Mouse (Mus musculus) spleen, adult 2 months (tissue): ENCODE data around the gene 1600012H06Rik. TPM values are rescaled to one million over a fixed set of nuclear protein-coding genes. Genes with fewer than 3 reads are reported as not detected.
"Not testable (repeated sequence)": the region's sequence is repeated elsewhere in the genome, so short reads cannot be mapped to it uniquely, and the experiment has no call there.

Experiments
- DNase-seq, 2 experiments: peaks; one replicate each; pipeline versions ENCODE4 v3.0.0 to v3.0.0-alpha.2; 2012 to 2021; ENCODE audit warnings: low spot score in 2 of 2, low read depth in 1 of 2
- H3K27ac ChIP-seq: fragments of 200-500 bp; 2 replicates; pipeline ENCODE4 v1.5.1; 2012; ENCODE audit warnings: low read length, inconsistent platforms; ENCODE audit not compliant: insufficient read depth
- H3K27me3 ChIP-seq: fragments of 200-500 bp; 2 replicates; pipeline ENCODE4 v1.6.1; 2012; ENCODE audit warnings: mild to moderate bottlenecking, moderate library complexity, low read length, inconsistent platforms; ENCODE audit not compliant: control insufficient read depth, insufficient read depth
- H3K36me3 ChIP-seq: fragments of 200-500 bp; 2 replicates; pipeline ENCODE4 v1.6.1; 2012; ENCODE audit warnings: mild to moderate bottlenecking, low read length, inconsistent platforms; ENCODE audit not compliant: control insufficient read depth, insufficient read depth
- H3K4me1 ChIP-seq: fragments of 200-500 bp; 2 replicates; pipeline ENCODE4 v1.6.1; 2011; ENCODE audit warnings: inconsistent platforms; ENCODE audit not compliant: control insufficient read depth, insufficient read depth, insufficient read length
- H3K4me3 ChIP-seq: fragments of 200-500 bp; 2 replicates; pipeline ENCODE4 v1.5.1; 2011; ENCODE audit warnings: mild to moderate bottlenecking, inconsistent platforms; ENCODE audit not compliant: insufficient read depth, insufficient read length; ENCODE audit errors: extremely low read depth
- CTCF ChIP-seq: fragments of 200-500 bp; IDR thresholded peaks from 2 replicates; pipeline ENCODE4 v1.5.1; 2011; ENCODE audit warnings: mild to moderate bottlenecking, inconsistent platforms; ENCODE audit not compliant: insufficient read depth, insufficient read length, insufficient replicate concordance; ENCODE audit errors: extremely low read depth
- POLR2A ChIP-seq: fragments of 200-500 bp; IDR thresholded peaks from 2 replicates; pipeline ENCODE4 v1.6.1; 2011; ENCODE audit warnings: low read depth, low read length, inconsistent platforms
- WGBS: fragments of 180-500 bp; shearing (Covaris S2); methylation state at CpG from one replicate; pipeline ENCODE4 v1.1.7; 2018; 5-methylcytosine and 5-hydroxymethylcytosine counted together
- polyA plus RNA-seq: library from polyadenylated mRNA; depleted of rRNA; stranded (reverse); fragments of >200 nt; gene quantifications from 2 replicates; pipeline ENCODE4 v1.2.3, GENCODE M21; 2012

1600012H06Rik gene
- polyA plus RNA-seq, 1 experiment = 9.9 TPM

- DNase-seq = no peak
- peaks cover 3% of the 10 kb centered on the region; the same call in 1 of the 2 replicates for H3K4me1 ChIP-seq
- H3K36me3 ChIP-seq = peaks cover 3% of the 10 kb centered on the region; the same call in 1 of the 2 replicates
- no peaks in the 10 kb centered on the region for H3K27me3 ChIP-seq
- H3K27ac ChIP-seq = no peak overlapping the region
- H3K4me3 ChIP-seq = peak overlapping the region; percentile 84
- 15% methylated on average over 16 of the region's 16 CpGs for WGBS
- TF ChIP-seq POLR2A (no peak), CTCF (no peak)
Observed at GRCm38 (mm10) chr17:14943729-14944059, 710 bp downstream of the 1600012H06Rik start.

DNA sequence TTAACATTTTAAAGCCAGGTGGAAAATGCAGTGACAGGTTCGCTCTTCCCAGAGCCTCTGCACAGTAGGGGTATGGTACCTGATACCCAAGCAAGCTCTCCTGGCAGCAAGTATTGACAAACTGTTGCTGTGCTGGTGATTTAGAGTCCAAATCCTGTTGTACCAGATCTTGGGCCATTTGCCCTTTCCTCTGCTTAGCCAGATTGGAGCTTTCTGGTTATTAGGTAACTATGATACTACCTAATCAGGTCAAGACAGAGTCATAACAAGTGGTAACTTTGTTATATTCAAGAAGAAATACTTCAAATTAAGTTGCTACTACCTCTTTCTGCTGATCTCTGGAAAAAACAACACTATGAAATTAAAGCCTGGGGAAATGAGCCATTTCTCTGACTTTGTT, 1.6 kb downstream of the 1600012H06Rik start:
- no peaks in the 10 kb centered on the region for H3K27me3 ChIP-seq
- no peak for DNase-seq
- H3K36me3 ChIP-seq = peaks cover 3% of the 10 kb centered on the region; the same call in 1 of the 2 replicates
- peaks cover 3% of the 10 kb centered on the region; the same call in 1 of the 2 replicates for H3K4me1 ChIP-seq
- H3K4me3 ChIP-seq = no peak overlapping the region
- H3K27ac ChIP-seq = no peak overlapping the region
- no peak for TF ChIP-seq CTCF
- no peak for TF ChIP-seq POLR2A
- WGBS = 97% methylated on average over 1 of the region's 1 CpGs

DNA sequence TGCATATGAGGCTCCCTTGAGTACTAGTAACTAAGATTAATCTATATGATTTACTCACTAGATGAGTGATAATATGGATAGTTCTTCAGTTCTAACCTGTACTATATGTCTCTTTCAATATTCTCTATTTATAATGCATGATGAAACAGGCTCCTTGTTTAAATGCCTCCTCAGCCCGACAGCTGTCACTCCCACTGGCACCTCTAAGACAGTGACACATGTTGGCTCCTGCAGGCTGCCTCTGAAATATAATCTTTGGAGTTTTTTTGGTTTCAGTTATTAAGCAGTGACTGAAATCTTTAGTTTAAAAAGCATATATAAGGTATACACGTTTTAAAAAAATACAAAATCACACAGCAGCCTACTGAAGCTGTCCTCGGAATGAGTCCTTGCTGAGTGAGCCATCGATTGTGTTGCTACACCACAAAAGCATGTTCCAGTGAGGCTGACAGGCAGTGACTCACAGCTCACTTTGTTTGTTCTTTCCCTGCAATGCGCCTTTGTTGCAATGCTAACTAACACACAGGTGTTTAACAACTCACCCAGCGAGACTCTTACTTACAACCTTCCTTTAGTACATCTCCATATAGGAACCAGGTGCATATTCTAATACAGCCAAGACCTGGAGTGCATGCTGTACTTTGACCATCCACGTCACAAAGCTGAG, 6.3 kb downstream of the 1600012H06Rik start:
- no peak overlapping the region for H3K4me3 ChIP-seq
- no peak overlapping the region for H3K27ac ChIP-seq
- WGBS = 94% methylated on average over 7 of the region's 7 CpGs
- H3K4me1 ChIP-seq = no peaks in the 10 kb centered on the region; the same call in 1 of the 2 replicates
- no peak for DNase-seq
- TF ChIP-seq CTCF = no peak
- H3K36me3 ChIP-seq = peaks cover 15% of the 10 kb centered on the region
- H3K27me3 ChIP-seq = no peaks in the 10 kb centered on the region

DNA sequence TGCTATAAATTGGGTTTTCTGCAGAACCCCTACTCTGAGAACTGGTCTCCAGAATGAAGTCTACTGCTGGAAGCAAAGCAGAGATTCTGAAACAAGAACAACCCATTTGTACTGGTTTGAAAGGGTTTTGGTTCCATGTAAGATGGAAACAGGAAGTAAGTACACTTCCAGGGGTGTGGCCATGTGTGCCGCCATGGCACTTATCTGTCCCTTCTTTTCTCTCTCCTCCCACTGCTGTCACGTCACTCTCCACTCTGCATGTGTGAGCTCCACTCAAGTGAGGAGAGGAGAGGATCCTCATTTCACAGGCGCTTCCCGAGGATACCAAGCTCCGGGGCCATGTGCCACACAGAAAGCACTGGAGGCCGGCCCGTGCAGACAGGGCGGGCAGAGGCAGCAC, 10.5 kb downstream of the 1600012H06Rik start:
- DNase-seq = no peak
- WGBS = 86% methylated on average over 8 of the region's 8 CpGs
- no peaks in the 10 kb centered on the region for H3K27me3 ChIP-seq
- TF ChIP-seq CTCF (no peak), POLR2A (no peak)
- no peaks in the 10 kb centered on the region for H3K4me1 ChIP-seq
- H3K36me3 ChIP-seq = peaks cover 14% of the 10 kb centered on the region
- H3K27ac ChIP-seq = no peak overlapping the region
- H3K4me3 ChIP-seq = no peak overlapping the region

DNA sequence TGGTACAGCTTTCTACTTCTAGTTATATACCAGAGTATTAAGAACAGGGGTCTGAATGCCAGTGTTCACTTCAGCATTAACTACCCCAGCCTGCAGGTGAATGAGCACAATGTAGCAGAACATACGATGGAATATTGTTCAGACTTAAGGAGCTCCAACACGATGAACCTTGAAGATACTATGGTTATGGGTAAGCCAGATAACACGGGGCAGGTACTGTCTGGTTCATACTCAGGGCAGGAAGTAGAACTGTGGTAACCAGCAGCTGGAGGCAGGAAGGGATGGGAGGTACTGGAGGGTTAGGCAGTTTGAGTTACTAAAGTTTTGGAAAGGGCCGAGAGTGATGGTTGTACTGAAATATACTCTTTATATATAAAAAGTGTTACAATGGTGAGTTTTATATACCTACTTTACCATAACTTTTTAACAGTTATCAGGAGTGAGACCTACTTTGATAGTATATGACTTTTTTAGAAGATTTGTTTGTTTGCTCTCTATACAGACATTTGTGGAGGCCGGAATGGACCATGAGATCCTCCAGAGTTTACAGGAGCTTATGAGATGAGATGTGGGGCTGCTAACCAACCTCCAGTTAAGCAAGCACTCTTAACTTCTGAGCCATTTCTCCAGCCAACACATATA, 15.8 kb downstream of the 1600012H06Rik start:
- Histone ChIP-seq H3K27ac (no peak overlapping the region), H3K36me3 (peaks cover 6% of the 10 kb centered on the region), H3K4me3 (no peak overlapping the region), H3K27me3 (no peaks in the 10 kb centered on the region), H3K4me1 (no peaks in the 10 kb centered on the region)
- no peak for DNase-seq
- WGBS = 59% methylated on average over 5 of the region's 5 CpGs
- TF ChIP-seq CTCF = no peak

- Histone ChIP-seq H3K36me3 (no peaks in the 10 kb centered on the region), H3K27me3 (no peaks in the 10 kb centered on the region), H3K4me3 (no peak overlapping the region), H3K4me1 (no peaks in the 10 kb centered on the region), H3K27ac (no peak overlapping the region)
- TF ChIP-seq POLR2A (no peak), CTCF (no peak)
- 39% methylated on average over 3 of the region's 3 CpGs for WGBS
- no peak for DNase-seq
Observed at GRCm38 (mm10) chr17:14959979-14960378, 17.0 kb downstream of the 1600012H06Rik start.

DNA sequence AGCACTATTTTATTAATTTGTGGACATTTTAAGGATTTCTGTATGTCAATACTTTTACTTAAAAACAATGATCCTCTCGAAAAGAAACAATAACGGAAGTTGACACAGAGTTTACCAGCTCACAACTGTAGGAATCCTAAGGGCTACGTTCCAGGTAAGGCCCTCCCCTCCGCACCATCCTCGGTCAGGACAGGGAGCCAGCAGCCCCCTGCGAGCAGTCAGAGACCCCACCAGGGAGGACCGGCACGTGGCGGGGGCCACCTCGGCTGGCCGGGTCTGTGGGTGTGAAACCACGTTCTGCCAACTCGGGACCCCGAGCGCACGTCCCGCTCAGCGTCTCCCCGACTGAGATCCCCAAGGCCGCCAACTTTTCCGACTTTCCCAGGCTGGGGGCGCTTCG, 17.5 kb downstream of the 1600012H06Rik start:
- Histone ChIP-seq H3K27ac (no peak overlapping the region), H3K4me3 (peak overlapping the region; percentile 63), H3K27me3 (no peaks in the 10 kb centered on the region), H3K36me3 (no peaks in the 10 kb centered on the region), H3K4me1 (no peaks in the 10 kb centered on the region)
- no peak for TF ChIP-seq CTCF
- no peak for TF ChIP-seq POLR2A
- peak in 1 of 2 experiments; percentile 16 for DNase-seq
- under 1% methylated on average over 17 of the region's 23 CpGs for WGBS

GRCm38 (mm10) chr17:14960951-14961556, 18.1 kb downstream of the 1600012H06Rik start, which contains the start of gene Phf10:
Phf10 (minus strand) TSS chr17:14961273.
- H3K36me3 ChIP-seq, H3K27ac ChIP-seq, H3K4me1 ChIP-seq, H3K27me3 ChIP-seq: not testable (repeated sequence)
- peak within 1 kb of the TSS; percentile 63 for H3K4me3 ChIP-seq
- DNase-seq = peak in 1 of 2 experiments; percentile 27
- 3% methylated on average over 52 of the region's 100 CpGs for WGBS

DNA sequence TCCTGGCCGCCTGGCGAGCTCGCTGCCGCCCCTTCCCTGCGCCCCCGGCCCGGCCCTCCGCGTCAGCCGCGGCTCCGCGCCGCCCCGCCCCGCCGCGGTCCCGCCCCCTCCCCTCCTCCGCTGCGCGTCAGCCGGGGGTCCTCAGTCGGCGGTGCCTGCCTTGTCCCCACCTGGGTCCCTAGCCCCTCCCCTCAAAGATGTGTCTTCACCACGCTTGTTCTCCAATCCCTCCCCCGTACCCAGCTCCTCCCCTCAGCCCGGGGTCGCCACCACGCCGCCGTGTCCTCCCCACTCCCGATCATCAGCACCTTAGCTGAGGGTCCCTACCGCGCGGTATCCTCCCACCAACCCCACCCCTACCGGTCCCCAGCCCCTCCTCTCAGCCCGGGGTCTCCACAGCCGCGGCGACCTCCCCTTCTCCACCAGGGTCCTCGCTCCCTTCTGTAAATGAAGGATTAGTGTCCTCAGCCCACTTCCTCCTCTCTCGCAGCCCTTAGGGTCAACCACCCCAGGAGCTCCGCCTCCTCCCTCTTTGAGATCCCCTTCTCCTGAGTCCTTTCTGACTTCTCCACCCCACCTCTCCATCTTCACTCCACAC, 18.7 kb downstream of the 1600012H06Rik start:
- not testable (repeated sequence) for H3K27ac ChIP-seq, H3K27me3 ChIP-seq, H3K4me1 ChIP-seq, H3K4me3 ChIP-seq, H3K36me3 ChIP-seq, DNase-seq
- no CpG with 5 or more reads among the region's 44 CpGs for WGBS
